Mouse (Mus musculus) ES-E14 (cell line): ENCODE results near the gene Homer2. TPM values are rescaled to one million over a fixed set of nuclear protein-coding genes. Genes with fewer than 3 reads are reported as not detected.

Source experiments
- DNase-seq: peaks from one replicate; pipeline ENCODE4 v3.0.0-alpha.2; 2013; ENCODE audit warnings: low read depth, low spot score
- H3K27ac ChIP-seq: 2 replicates; pipeline ENCODE4 v1.5.1; 2012; ENCODE audit warnings: low read depth, mild to moderate bottlenecking, low read length, moderate library complexity, mixed read lengths; ENCODE audit not compliant: poor library complexity, insufficient read depth, severe bottlenecking
- H3K36me3 ChIP-seq: 2 replicates; pipeline ENCODE4 v1.6.1; 2012; ENCODE audit warnings: mild to moderate bottlenecking, low read length, moderate library complexity, mixed read lengths; ENCODE audit not compliant: control insufficient read depth, poor library complexity, insufficient read depth, severe bottlenecking
- H3K4me1 ChIP-seq, 2 experiments: fragments of 150-350 bp in 1 of 2; sonication (generic) in 1 of 2; 2 replicates each; pipeline ENCODE4 v1.6.1; 2012; ENCODE audit warnings: low read length in 2 of 2, mild to moderate bottlenecking in 1 of 2, mixed read lengths in 1 of 2; ENCODE audit not compliant: control insufficient read depth in 2 of 2, insufficient read depth in 2 of 2, poor library complexity in 1 of 2
- H3K4me3 ChIP-seq, 2 experiments: fragments of 150-350 bp in 1 of 2; sonication (generic) in 1 of 2; 2 replicates each; pipeline ENCODE4 v1.5.1; 2012; ENCODE audit warnings: low read length in 2 of 2, low read depth in 1 of 2, mild to moderate bottlenecking in 1 of 2, mixed read lengths in 1 of 2; ENCODE audit not compliant: insufficient read depth in 1 of 2, poor library complexity in 1 of 2, severe bottlenecking in 1 of 2
- H3K9ac ChIP-seq: 2 replicates; pipeline ENCODE4 v1.6.1; 2012; ENCODE audit warnings: low read depth, mild to moderate bottlenecking, low read length, mixed read lengths; ENCODE audit not compliant: poor library complexity, insufficient read depth, severe bottlenecking
- H3K9me3 ChIP-seq: fragments of 150-350 bp; sonication (generic); 2 replicates; pipeline ENCODE4 v1.6.1; 2012; ENCODE audit warnings: low read depth, mild to moderate bottlenecking, low read length; ENCODE audit not compliant: control insufficient read depth, insufficient read depth
- CHD2 ChIP-seq: IDR thresholded peaks from 2 replicates; pipeline ENCODE4 v1.6.1; 2014; ENCODE audit warnings: mild to moderate bottlenecking, low read depth, low read length, inconsistent platforms
- HCFC1 ChIP-seq: IDR thresholded peaks from 2 replicates; pipeline ENCODE4 v1.6.1; 2012; ENCODE audit warnings: low read length, inconsistent platforms, borderline replicate concordance; ENCODE audit not compliant: insufficient read depth
- MAFK ChIP-seq: IDR thresholded peaks from 2 replicates; pipeline ENCODE4 v1.6.1; 2014; ENCODE audit warnings: mild to moderate bottlenecking, low read depth, low read length, inconsistent platforms; ENCODE audit not compliant: insufficient read depth
- ZC3H11A ChIP-seq: IDR thresholded peaks from 2 replicates; pipeline ENCODE4 v1.6.1; 2012; ENCODE audit warnings: low read depth, mild to moderate bottlenecking, inconsistent platforms, low read length, borderline replicate concordance
- ZNF384 ChIP-seq: IDR thresholded peaks from 2 replicates; pipeline ENCODE4 v1.6.1; 2012; ENCODE audit warnings: low read depth, low read length, inconsistent platforms
- in situ Hi-C, 2 experiments: fragments of 600-800 bp; cut with MboI; formaldehyde crosslinking; loops; one replicate each; pipeline ENCODE4 v1.15.1; 2025; ENCODE audit warnings: low sequenced_read_pairs in 2 of 2, inconsistent platforms in 1 of 2; ENCODE audit not compliant: unreplicated experiment in 2 of 2
- total RNA-seq: library from RNA; depleted of rRNA; stranded (reverse); fragments of 300-350 nt; gene quantifications from 2 replicates; pipeline ENCODE4 v1.2.3, GENCODE M21; 2012

Gene Homer2
- total RNA-seq, 1 experiment = 6.5 TPM

DNA sequence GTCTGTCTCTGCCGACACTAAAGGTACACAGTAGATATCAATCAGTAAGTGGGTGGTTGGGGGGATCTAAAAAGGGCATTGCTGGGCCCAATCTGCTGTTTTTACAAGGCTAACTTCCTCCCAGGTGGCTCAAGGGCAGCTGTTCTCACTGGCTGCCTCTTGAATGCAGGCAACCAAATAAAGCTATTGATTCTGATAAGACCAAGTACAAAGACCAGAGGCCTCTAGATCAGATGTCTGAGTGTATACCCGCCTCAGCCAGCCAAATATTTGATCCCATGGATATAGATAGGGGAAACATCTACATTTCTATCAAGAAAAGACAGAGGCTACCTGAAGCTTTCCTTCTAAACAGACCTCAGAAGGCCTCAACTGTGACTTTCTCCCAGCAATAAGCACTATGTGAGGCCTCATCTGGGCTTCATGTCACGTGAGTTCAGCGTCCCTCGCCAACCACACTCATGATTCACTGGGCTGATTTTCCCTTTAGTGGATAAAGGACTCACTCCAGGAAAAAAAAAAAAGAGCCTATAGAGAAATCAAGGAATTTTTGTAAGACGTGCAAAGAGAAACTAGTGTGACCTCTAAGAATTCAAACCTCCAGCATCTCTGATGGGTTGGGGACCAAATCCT lies 19.5 kb downstream of the Homer2 start:
- no peaks in the 10 kb centered on the region for H3K4me1 ChIP-seq
- no peaks in the 10 kb centered on the region for H3K9me3 ChIP-seq
- H3K9ac ChIP-seq = no peak overlapping the region
- H3K27ac ChIP-seq = no peak overlapping the region
- TF ChIP-seq MAFK (no peak), CHD2 (no peak), HCFC1 (no peak), ZNF384 (no peak), ZC3H11A (no peak)
- DNase-seq = no peak
- in situ Hi-C loops = no loop called here
- no peak overlapping the region for H3K4me3 ChIP-seq
- H3K36me3 ChIP-seq = no peaks in the 10 kb centered on the region

DNA sequence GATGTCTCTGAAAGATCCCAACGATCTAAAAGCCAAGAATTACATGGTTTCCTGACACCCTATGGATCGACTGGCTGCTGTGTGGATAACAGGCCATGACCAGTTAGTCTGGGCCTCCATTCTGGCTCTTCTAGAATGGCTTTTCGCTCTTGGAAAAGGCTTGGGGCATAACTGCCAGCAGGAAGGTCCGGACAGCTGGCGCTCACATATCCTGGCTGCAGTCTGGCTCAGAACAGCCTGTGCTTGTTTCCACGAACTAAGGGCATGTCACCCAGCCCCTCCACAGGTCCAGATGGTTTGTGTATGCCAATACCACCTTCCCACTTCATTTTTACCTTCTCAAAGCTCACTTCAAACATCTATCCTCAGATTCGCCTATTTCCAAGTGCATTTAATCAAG lies 22.0 kb downstream of the Homer2 start:
- Histone ChIP-seq H3K4me3 (no peak overlapping the region), H3K9ac (no peak overlapping the region), H3K36me3 (no peaks in the 10 kb centered on the region), H3K9me3 (no peaks in the 10 kb centered on the region), H3K4me1 (no peaks in the 10 kb centered on the region), H3K27ac (no peak overlapping the region)
- no peak for TF ChIP-seq MAFK
- TF ChIP-seq HCFC1 = no peak
- TF ChIP-seq ZNF384 = no peak
- no peak for TF ChIP-seq ZC3H11A
- TF ChIP-seq CHD2 = no peak
- in situ Hi-C loops = no loop called here
- DNase-seq = no peak

DNA sequence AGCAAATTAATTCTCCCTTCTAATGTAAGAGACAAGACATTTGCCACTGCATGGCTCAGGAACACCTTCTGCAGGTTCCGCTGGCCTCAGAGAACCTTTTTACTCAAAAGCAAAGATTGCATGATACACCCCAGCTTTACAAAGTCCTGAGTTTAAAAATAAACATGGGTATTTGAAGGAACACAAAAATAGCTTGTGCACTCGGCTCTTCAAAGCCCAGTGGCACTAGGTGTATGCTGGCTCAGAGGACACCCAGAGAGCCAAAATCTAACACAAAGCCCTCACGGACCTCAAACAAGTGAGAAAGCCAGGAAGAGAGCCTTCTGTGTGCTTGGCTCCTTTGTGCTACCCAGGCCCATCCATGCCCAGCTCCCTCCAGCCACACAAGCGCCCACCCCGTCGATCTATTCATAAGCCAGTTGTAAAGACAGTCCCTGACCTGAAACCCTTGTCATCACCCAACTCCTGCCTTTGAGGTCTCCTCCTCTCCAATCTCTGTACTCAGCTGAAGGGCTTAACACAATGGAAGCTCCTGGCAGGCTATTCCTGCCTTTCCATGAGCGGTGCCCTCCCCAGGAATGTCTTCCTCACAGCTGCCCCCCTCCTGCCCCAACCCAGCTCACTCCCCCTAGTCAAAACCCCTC lies 23.4 kb downstream of the Homer2 start:
- H3K9ac ChIP-seq = no peak overlapping the region
- no peaks in the 10 kb centered on the region for H3K9me3 ChIP-seq
- no peaks in the 10 kb centered on the region for H3K4me1 ChIP-seq
- no peak for DNase-seq
- H3K4me3 ChIP-seq = no peak overlapping the region
- H3K36me3 ChIP-seq = no peaks in the 10 kb centered on the region
- TF ChIP-seq HCFC1 (no peak), ZNF384 (no peak), CHD2 (no peak), MAFK (no peak), ZC3H11A (no peak)
- in situ Hi-C loops = no loop called here
- H3K27ac ChIP-seq = no peak overlapping the region

DNA sequence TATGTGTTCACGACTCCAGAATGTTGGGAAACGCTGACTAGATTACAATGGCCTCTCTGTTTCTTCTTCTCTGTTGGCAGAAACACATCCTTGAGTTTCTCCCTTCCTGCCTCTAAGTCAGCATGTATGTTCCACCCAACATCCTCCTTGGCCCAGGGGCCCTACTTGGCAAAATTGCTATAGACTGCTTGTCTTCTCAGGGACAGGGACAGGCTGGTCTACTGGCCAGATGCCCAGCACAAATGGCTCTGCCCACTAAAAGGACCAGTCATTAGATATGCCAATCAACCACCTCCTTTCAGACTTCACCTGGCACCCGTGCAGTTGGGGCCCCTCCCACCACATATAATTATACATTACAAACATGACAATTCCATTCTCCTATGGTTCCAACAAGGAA lies 25.9 kb downstream of the Homer2 start:
- no peak overlapping the region for H3K9ac ChIP-seq
- no peak overlapping the region for H3K4me3 ChIP-seq
- TF ChIP-seq ZNF384 (no peak), CHD2 (no peak), ZC3H11A (no peak), MAFK (no peak), HCFC1 (no peak)
- no peaks in the 10 kb centered on the region for H3K36me3 ChIP-seq
- no peak overlapping the region for H3K27ac ChIP-seq
- H3K9me3 ChIP-seq = no peaks in the 10 kb centered on the region
- no peaks in the 10 kb centered on the region for H3K4me1 ChIP-seq
- DNase-seq = no peak
- in situ Hi-C loops = no loop called here
